Mouse (Mus musculus) intestine, embryonic 15.5 days (tissue): Measurements from ENCODE around the gene Man1c1. TPM values are rescaled to one million over a fixed set of nuclear protein-coding genes. Genes with fewer than 3 reads are reported as not detected.

ENCODE experiments used
- ATAC-seq: fragments of 200-750 bp; cut with Nextera tagmentation; 2 replicates; pipeline ENCODE4 v1.8.0; 2017; ENCODE audit warnings: moderate TSS enrichment, moderate library complexity
- H3K27ac ChIP-seq: fragments of 300-500 bp; sonication (generic); 2 replicates; pipeline ENCODE4 v1.5.1; 2015; ENCODE audit warnings: mild to moderate bottlenecking, inconsistent platforms
- H3K27me3 ChIP-seq: fragments of 300-500 bp; sonication (generic); replicated peaks from 2 replicates; pipeline ENCODE4 v1.6.1; 2015; ENCODE audit warnings: inconsistent platforms
- H3K36me3 ChIP-seq: fragments of 300-500 bp; sonication (generic); 2 replicates; pipeline ENCODE4 v1.6.1; 2015; ENCODE audit warnings: inconsistent platforms
- H3K4me1 ChIP-seq: fragments of 300-500 bp; sonication (generic); replicated peaks from 2 replicates; pipeline ENCODE4 v1.6.1; 2015; ENCODE audit warnings: inconsistent platforms
- H3K4me2 ChIP-seq: fragments of 300-500 bp; sonication (generic); replicated peaks from 2 replicates; pipeline ENCODE4 v1.6.1; 2015; ENCODE audit warnings: mild to moderate bottlenecking, inconsistent platforms
- H3K4me3 ChIP-seq: fragments of 300-500 bp; sonication (generic); replicated peaks from 2 replicates; pipeline ENCODE4 v1.5.1; 2015; ENCODE audit warnings: inconsistent platforms
- H3K9ac ChIP-seq: fragments of 300-500 bp; sonication (generic); 2 replicates; pipeline ENCODE4 v1.6.1; 2015; ENCODE audit warnings: inconsistent platforms
- H3K9me3 ChIP-seq: fragments of 300-500 bp; sonication (generic); 2 replicates; pipeline ENCODE4 v1.6.1; 2016; ENCODE audit warnings: inconsistent platforms
- WGBS: fragments of 180-500 bp; shearing (Covaris S2); methylation state at CpG from one replicate; pipeline ENCODE4 v1.1.7; 2015; 5-methylcytosine and 5-hydroxymethylcytosine counted together
- polyA plus RNA-seq: library from polyadenylated mRNA; unstranded; fragments of >200 nt; fragmentation: Nextera tagmentation; extraction: Ambion mirVana; gene quantifications from 2 replicates; pipeline ENCODE4 v1.2.1, GENCODE M21; 2015

The Man1c1 gene
- polyA plus RNA-seq, 1 experiment from 2014 or later: 3.0 TPM

- H3K4me3 ChIP-seq: no peak overlapping the region
- peak overlapping the region; percentile 33 for H3K4me2 ChIP-seq
- WGBS: 29% methylated on average over 13 of the region's 13 CpGs
- peaks cover 16% of the 10 kb centered on the region for H3K4me1 ChIP-seq
- ATAC-seq: peak; percentile 53
- H3K9ac ChIP-seq: no peak overlapping the region
- H3K36me3 ChIP-seq: no peaks in the 10 kb centered on the region
- H3K27ac ChIP-seq: peak overlapping the region; percentile 54
- H3K27me3 ChIP-seq: no peaks in the 10 kb centered on the region
- no peaks in the 10 kb centered on the region for H3K9me3 ChIP-seq
Observed at GRCm38 (mm10) chr4:134683008-134683407, 21.1 kb downstream of the Man1c1 start.

GRCm38 (mm10) chr4:134682423-134682822 is 21.7 kb downstream of the Man1c1 start:
- H3K36me3 ChIP-seq: no peaks in the 10 kb centered on the region
- H3K4me3 ChIP-seq: no peak overlapping the region
- H3K4me2 ChIP-seq: no peak overlapping the region
- WGBS: 66% methylated on average over 8 of the region's 8 CpGs
- H3K9ac ChIP-seq: no peak overlapping the region
- H3K27me3 ChIP-seq: no peaks in the 10 kb centered on the region
- peaks cover 16% of the 10 kb centered on the region for H3K4me1 ChIP-seq
- peak overlapping the region; percentile 54 for H3K27ac ChIP-seq
- ATAC-seq: no peak
- no peaks in the 10 kb centered on the region for H3K9me3 ChIP-seq

- Histone ChIP-seq H3K9me3 (no peaks in the 10 kb centered on the region), H3K36me3 (no peaks in the 10 kb centered on the region), H3K4me3 (no peak overlapping the region), H3K4me2 (no peak overlapping the region), H3K4me1 (peaks cover 16% of the 10 kb centered on the region), H3K9ac (no peak overlapping the region), H3K27me3 (no peaks in the 10 kb centered on the region), H3K27ac (no peak overlapping the region)
- no peak for ATAC-seq
- WGBS: 93% methylated on average over 7 of the region's 7 CpGs
Observed at GRCm38 (mm10) chr4:134681819-134682218, 22.3 kb downstream of the Man1c1 start.

- no peak for ATAC-seq
- 50% methylated on average over 17 of the region's 17 CpGs for WGBS
- H3K4me2 ChIP-seq: no peak overlapping the region
- H3K4me1 ChIP-seq: 0 out of 2 replicates have a peak, but pooled peaks cover 6% of the 10 kb centered on the region
- no peaks in the 10 kb centered on the region for H3K36me3 ChIP-seq
- H3K4me3 ChIP-seq: no peak overlapping the region
- no peak overlapping the region for H3K27ac ChIP-seq
- no peak overlapping the region for H3K9ac ChIP-seq
- H3K9me3 ChIP-seq: no peaks in the 10 kb centered on the region
- H3K27me3 ChIP-seq: no peaks in the 10 kb centered on the region
Observed at GRCm38 (mm10) chr4:134677556-134678508, 26.3 kb downstream of the Man1c1 start.

GRCm38 (mm10) chr4:134675800-134676199 is 28.3 kb downstream of the Man1c1 start:
- no peaks in the 10 kb centered on the region for H3K36me3 ChIP-seq

GRCm38 (mm10) chr4:134674970-134675369 is 29.1 kb downstream of the Man1c1 start:
- Histone ChIP-seq H3K27ac (no peak overlapping the region), H3K9me3 (no peaks in the 10 kb centered on the region), H3K27me3 (no peaks in the 10 kb centered on the region), H3K4me2 (no peak overlapping the region), H3K36me3 (no peaks in the 10 kb centered on the region), H3K4me1 (0 out of 2 replicates have a peak, but pooled peaks cover 2% of the 10 kb centered on the region), H3K4me3 (no peak overlapping the region), H3K9ac (no peak overlapping the region)
- 94% methylated on average over 3 of the region's 3 CpGs for WGBS
- no peak for ATAC-seq

More at GRCm38 (mm10) chr4:134675800-134676199, 28.3 kb downstream of the Man1c1 start:
- Histone ChIP-seq H3K4me2 (no peak overlapping the region), H3K4me3 (no peak overlapping the region), H3K9me3 (no peaks in the 10 kb centered on the region), H3K27me3 (no peaks in the 10 kb centered on the region), H3K27ac (no peak overlapping the region), H3K4me1 (0 out of 2 replicates have a peak, but pooled peaks cover 2% of the 10 kb centered on the region), H3K9ac (no peak overlapping the region)
- no peak for ATAC-seq
- 60% methylated on average over 8 of the region's 8 CpGs for WGBS

GRCm38 (mm10) chr4:134673882-134674463 is 30.1 kb downstream of the Man1c1 start:
- Histone ChIP-seq H3K36me3 (no peaks in the 10 kb centered on the region), H3K4me3 (no peak overlapping the region), H3K27me3 (no peaks in the 10 kb centered on the region), H3K4me1 (0 out of 2 replicates have a peak, but pooled peaks cover 2% of the 10 kb centered on the region), H3K9me3 (no peaks in the 10 kb centered on the region), H3K27ac (no peak overlapping the region), H3K9ac (no peak overlapping the region), H3K4me2 (no peak overlapping the region)
- no peak for ATAC-seq
- 85% methylated on average over 12 of the region's 12 CpGs for WGBS

GRCm38 (mm10) chr4:134673151-134673550 is 30.9 kb downstream of the Man1c1 start:
- Histone ChIP-seq H3K4me2 (no peak overlapping the region), H3K36me3 (no peaks in the 10 kb centered on the region), H3K27ac (no peak overlapping the region), H3K27me3 (no peaks in the 10 kb centered on the region), H3K4me1 (0 out of 2 replicates have a peak, but pooled peaks cover 2% of the 10 kb centered on the region), H3K4me3 (no peak overlapping the region), H3K9ac (no peak overlapping the region), H3K9me3 (no peaks in the 10 kb centered on the region)
- no peak for ATAC-seq
- WGBS: 91% methylated on average over 8 of the region's 8 CpGs

- Histone ChIP-seq H3K4me3 (no peak overlapping the region), H3K9ac (no peak overlapping the region), H3K27me3 (no peaks in the 10 kb centered on the region), H3K36me3 (no peaks in the 10 kb centered on the region), H3K9me3 (no peaks in the 10 kb centered on the region), H3K4me2 (no peak overlapping the region), H3K27ac (no peak overlapping the region), H3K4me1 (0 out of 2 replicates have a peak, but pooled peaks cover 2% of the 10 kb centered on the region)
- 86% methylated on average over 8 of the region's 8 CpGs for WGBS
- no peak for ATAC-seq
Observed at GRCm38 (mm10) chr4:134672326-134672725, 31.8 kb downstream of the Man1c1 start.

- ATAC-seq: no peak
- Histone ChIP-seq H3K27me3 (no peaks in the 10 kb centered on the region), H3K36me3 (no peaks in the 10 kb centered on the region), H3K4me3 (no peak overlapping the region), H3K4me1 (0 out of 2 replicates have a peak, but pooled peaks cover 2% of the 10 kb centered on the region), H3K4me2 (no peak overlapping the region), H3K27ac (no peak overlapping the region), H3K9me3 (no peaks in the 10 kb centered on the region), H3K9ac (no peak overlapping the region)
- WGBS: 78% methylated on average over 16 of the region's 16 CpGs
Observed at GRCm38 (mm10) chr4:134671660-134672173, 32.4 kb downstream of the Man1c1 start.

GRCm38 (mm10) chr4:134669742-134670354 is 34.2 kb downstream of the Man1c1 start:
- H3K4me3 ChIP-seq: no peak overlapping the region
- no peak overlapping the region for H3K4me2 ChIP-seq
- no peaks in the 10 kb centered on the region for H3K9me3 ChIP-seq
- H3K27me3 ChIP-seq: no peaks in the 10 kb centered on the region
- 49% methylated on average over 17 of the region's 17 CpGs for WGBS
- H3K27ac ChIP-seq: 0 out of 2 replicates have a peak overlapping the region, but pooled peaks have one; percentile 4
- H3K36me3 ChIP-seq: no peaks in the 10 kb centered on the region
- peak; percentile 25; the same call in 1 of the 2 replicates for ATAC-seq
- H3K9ac ChIP-seq: no peak overlapping the region
- H3K4me1 ChIP-seq: 0 out of 2 replicates have a peak, but pooled peaks cover 2% of the 10 kb centered on the region
